Mouse (Mus musculus) embryonic facial prominence, embryonic 10.5 days (tissue): ENCODE measurements around the gene Bmp6. TPM values are rescaled to one million over a fixed set of nuclear protein-coding genes. Genes with fewer than 3 reads are reported as not detected.

ENCODE experiments used
- DNase-seq: peaks from one replicate; pipeline ENCODE4 v3.0.0-alpha.2; 2017; ENCODE audit warnings: low spot score
- H3K27ac ChIP-seq: fragments of 300-500 bp; sonication (generic); replicated peaks from 2 replicates; pipeline ENCODE4 v1.5.1; 2016; ENCODE audit warnings: mild to moderate bottlenecking
- H3K27me3 ChIP-seq: fragments of 300-500 bp; sonication (generic); replicated peaks from 2 replicates; pipeline ENCODE4 v1.6.1; 2016; ENCODE audit warnings: low read depth, mild to moderate bottlenecking; ENCODE audit not compliant: poor library complexity, severe bottlenecking
- H3K36me3 ChIP-seq: fragments of 300-500 bp; sonication (generic); replicated peaks from 2 replicates; pipeline ENCODE4 v1.6.1; 2016; ENCODE audit warnings: mild to moderate bottlenecking, moderate library complexity
- H3K4me1 ChIP-seq: fragments of 300-500 bp; sonication (generic); 2 replicates; pipeline ENCODE4 v1.6.1; 2016
- H3K4me3 ChIP-seq: fragments of 300-500 bp; sonication (generic); 2 replicates; pipeline ENCODE4 v1.5.1; 2016; ENCODE audit warnings: mild to moderate bottlenecking, moderate library complexity
- H3K9me3 ChIP-seq: fragments of 300-500 bp; sonication (generic); 2 replicates; pipeline ENCODE4 v1.6.1; 2016; ENCODE audit warnings: mild to moderate bottlenecking
- WGBS: fragments of 180-500 bp; shearing (Covaris S2); methylation state at CpG from one replicate; pipeline ENCODE4 v1.1.7; 2016; 5-methylcytosine and 5-hydroxymethylcytosine counted together
- polyA plus RNA-seq: library from polyadenylated mRNA; unstranded; fragments of >200 nt; fragmentation: Nextera tagmentation; extraction: Ambion mirVana; gene quantifications from 2 replicates; pipeline ENCODE4 v1.2.1, GENCODE M21; 2016

The Bmp6 gene
- polyA plus RNA-seq, 1 experiment from 2014 or later = 0.75 TPM

- WGBS = 64% methylated on average over 3 of the region's 3 CpGs
- Histone ChIP-seq H3K27ac (no peak overlapping the region), H3K4me3 (no peak overlapping the region), H3K9me3 (no peaks in the 10 kb centered on the region), H3K4me1 (peaks cover 17% of the 10 kb centered on the region), H3K27me3 (no peaks in the 10 kb centered on the region), H3K36me3 (no peaks in the 10 kb centered on the region)
- DNase-seq = no peak
Observed at GRCm38 (mm10) chr13:38408636-38409035, 63.7 kb downstream of the Bmp6 start.

GRCm38 (mm10) chr13:38410322-38410865, 65.5 kb downstream of the Bmp6 start:
- H3K27ac ChIP-seq = peak overlapping the region; percentile 63
- DNase-seq = peak; percentile 37
- H3K4me3 ChIP-seq = 0 out of 2 replicates have a peak overlapping the region, but pooled peaks have one; percentile 22
- WGBS = 33% methylated on average over 15 of the region's 15 CpGs
- no peaks in the 10 kb centered on the region for H3K36me3 ChIP-seq
- H3K4me1 ChIP-seq = peaks cover 17% of the 10 kb centered on the region
- H3K9me3 ChIP-seq = no peaks in the 10 kb centered on the region
- no peaks in the 10 kb centered on the region for H3K27me3 ChIP-seq

- no peaks in the 10 kb centered on the region; the same call in 1 of the 2 replicates for H3K4me1 ChIP-seq
- no peaks in the 10 kb centered on the region for H3K9me3 ChIP-seq
- no peak for DNase-seq
- H3K27me3 ChIP-seq = no peaks in the 10 kb centered on the region
- 92% methylated on average over 7 of the region's 7 CpGs for WGBS
- H3K27ac ChIP-seq = no peak overlapping the region
- no peak overlapping the region for H3K4me3 ChIP-seq
- no peaks in the 10 kb centered on the region for H3K36me3 ChIP-seq
Observed at GRCm38 (mm10) chr13:38419781-38420180, 74.9 kb downstream of the Bmp6 start.

- WGBS = 90% methylated on average over 5 of the region's 5 CpGs
Observed at GRCm38 (mm10) chr13:38422491-38422890, 77.6 kb downstream of the Bmp6 start.

GRCm38 (mm10) chr13:38425294-38425693, 80.4 kb downstream of the Bmp6 start:
- WGBS = 79% methylated on average over 6 of the region's 6 CpGs
- no peak overlapping the region for H3K4me3 ChIP-seq
- no peaks in the 10 kb centered on the region for H3K36me3 ChIP-seq
- no peaks in the 10 kb centered on the region; the same call in 1 of the 2 replicates for H3K4me1 ChIP-seq
- H3K27me3 ChIP-seq = no peaks in the 10 kb centered on the region
- 0 out of 2 replicates have a peak, but pooled peaks cover 3% of the 10 kb centered on the region for H3K9me3 ChIP-seq
- no peak overlapping the region for H3K27ac ChIP-seq
- DNase-seq = no peak

More at GRCm38 (mm10) chr13:38422491-38422890, 77.6 kb downstream of the Bmp6 start:
- Histone ChIP-seq H3K27me3 (no peaks in the 10 kb centered on the region), H3K4me1 (no peaks in the 10 kb centered on the region; the same call in 1 of the 2 replicates), H3K4me3 (no peak overlapping the region), H3K36me3 (no peaks in the 10 kb centered on the region), H3K27ac (no peak overlapping the region), H3K9me3 (no peaks in the 10 kb centered on the region)
- no peak for DNase-seq

- H3K27me3 ChIP-seq = no peaks in the 10 kb centered on the region
- WGBS = 81% methylated on average over 8 of the region's 8 CpGs
- H3K4me3 ChIP-seq = no peak overlapping the region
- H3K4me1 ChIP-seq = no peaks in the 10 kb centered on the region
- no peak for DNase-seq
- H3K36me3 ChIP-seq = no peaks in the 10 kb centered on the region
- no peak overlapping the region for H3K27ac ChIP-seq
- H3K9me3 ChIP-seq = 0 out of 2 replicates have a peak, but pooled peaks cover 3% of the 10 kb centered on the region
Observed at GRCm38 (mm10) chr13:38429671-38430070, 84.8 kb downstream of the Bmp6 start.

GRCm38 (mm10) chr13:38430075-38430474, 85.2 kb downstream of the Bmp6 start:
- Histone ChIP-seq H3K36me3 (no peaks in the 10 kb centered on the region), H3K4me3 (no peak overlapping the region), H3K27me3 (no peaks in the 10 kb centered on the region), H3K27ac (no peak overlapping the region), H3K4me1 (no peaks in the 10 kb centered on the region), H3K9me3 (0 out of 2 replicates have a peak, but pooled peaks cover 3% of the 10 kb centered on the region)
- WGBS = 88% methylated on average over 6 of the region's 6 CpGs
- no peak for DNase-seq

- Histone ChIP-seq H3K9me3 (no peaks in the 10 kb centered on the region), H3K4me3 (no peak overlapping the region), H3K4me1 (no peaks in the 10 kb centered on the region), H3K27ac (no peak overlapping the region), H3K36me3 (no peaks in the 10 kb centered on the region), H3K27me3 (no peaks in the 10 kb centered on the region)
- no peak for DNase-seq
- WGBS = 94% methylated on average over 5 of the region's 5 CpGs
Observed at GRCm38 (mm10) chr13:38434831-38435230, 89.9 kb downstream of the Bmp6 start.

- H3K9me3 ChIP-seq = no peaks in the 10 kb centered on the region
- H3K36me3 ChIP-seq = no peaks in the 10 kb centered on the region
- 44% methylated on average over 5 of the region's 5 CpGs for WGBS
- H3K4me3 ChIP-seq = no peak overlapping the region
- no peaks in the 10 kb centered on the region for H3K4me1 ChIP-seq
- H3K27me3 ChIP-seq = no peaks in the 10 kb centered on the region
- peak; percentile 24 for DNase-seq
- H3K27ac ChIP-seq = no peak overlapping the region
Observed at GRCm38 (mm10) chr13:38437930-38438329, 93.0 kb downstream of the Bmp6 start.

- DNase-seq = no peak
- H3K27me3 ChIP-seq = no peaks in the 10 kb centered on the region
- H3K4me1 ChIP-seq = no peaks in the 10 kb centered on the region
- no peak overlapping the region for H3K27ac ChIP-seq
- H3K4me3 ChIP-seq = no peak overlapping the region
- no peaks in the 10 kb centered on the region for H3K9me3 ChIP-seq
- H3K36me3 ChIP-seq = no peaks in the 10 kb centered on the region
- 87% methylated on average over 10 of the region's 10 CpGs for whole genome bisulfite sequencing
Observed at GRCm38 (mm10) chr13:38440240-38440639, 95.3 kb downstream of the Bmp6 start.

- no peak overlapping the region for H3K4me3 ChIP-seq
- no peaks in the 10 kb centered on the region for H3K9me3 ChIP-seq
- peaks cover 16% of the 10 kb centered on the region for H3K4me1 ChIP-seq
- no peaks in the 10 kb centered on the region for H3K36me3 ChIP-seq
- H3K27me3 ChIP-seq = no peaks in the 10 kb centered on the region
- DNase-seq = no peak
- 85% methylated on average over 6 of the region's 6 CpGs for WGBS
- H3K27ac ChIP-seq = no peak overlapping the region
Observed at GRCm38 (mm10) chr13:38448516-38449015, 103.7 kb downstream of the Bmp6 start.

GRCm38 (mm10) chr13:38450051-38450971, 105.4 kb downstream of the Bmp6 start:
- Histone ChIP-seq H3K9me3 (no peaks in the 10 kb centered on the region), H3K27ac (no peak overlapping the region), H3K4me1 (peaks cover 20% of the 10 kb centered on the region), H3K4me3 (no peak overlapping the region), H3K36me3 (no peaks in the 10 kb centered on the region), H3K27me3 (no peaks in the 10 kb centered on the region)
- WGBS = 74% methylated on average over 20 of the region's 20 CpGs
- DNase-seq = peak; percentile 23
